Mouse (Mus musculus): ENCODE data around the gene Synpo2.

GRCm38 (mm10) chr3:123114001-123114635 lies 121.8 kb downstream of the Synpo2 start:
- TF ChIP-seq EP300 (IDR thresholded peaks at IDR 0.05; ENCODE audit: low read depth) (no peak), CTCF (IDR thresholded peaks at IDR 0.05; ENCODE audit: low read depth) (no peak)

All from liver, postnatal 0 days (tissue).